Mouse (Mus musculus) spleen, embryonic (tissue): Measurements from ENCODE around the gene Dpy30.

ENCODE experiments used
- CTCF ChIA-PET: fragments of 350-600 bp; sonication (Branson Sonifier 250); formaldehyde crosslinking; loops from one replicate; lab custom pipeline; 2022; lab: Charles Lee

Gene Dpy30

DNA sequence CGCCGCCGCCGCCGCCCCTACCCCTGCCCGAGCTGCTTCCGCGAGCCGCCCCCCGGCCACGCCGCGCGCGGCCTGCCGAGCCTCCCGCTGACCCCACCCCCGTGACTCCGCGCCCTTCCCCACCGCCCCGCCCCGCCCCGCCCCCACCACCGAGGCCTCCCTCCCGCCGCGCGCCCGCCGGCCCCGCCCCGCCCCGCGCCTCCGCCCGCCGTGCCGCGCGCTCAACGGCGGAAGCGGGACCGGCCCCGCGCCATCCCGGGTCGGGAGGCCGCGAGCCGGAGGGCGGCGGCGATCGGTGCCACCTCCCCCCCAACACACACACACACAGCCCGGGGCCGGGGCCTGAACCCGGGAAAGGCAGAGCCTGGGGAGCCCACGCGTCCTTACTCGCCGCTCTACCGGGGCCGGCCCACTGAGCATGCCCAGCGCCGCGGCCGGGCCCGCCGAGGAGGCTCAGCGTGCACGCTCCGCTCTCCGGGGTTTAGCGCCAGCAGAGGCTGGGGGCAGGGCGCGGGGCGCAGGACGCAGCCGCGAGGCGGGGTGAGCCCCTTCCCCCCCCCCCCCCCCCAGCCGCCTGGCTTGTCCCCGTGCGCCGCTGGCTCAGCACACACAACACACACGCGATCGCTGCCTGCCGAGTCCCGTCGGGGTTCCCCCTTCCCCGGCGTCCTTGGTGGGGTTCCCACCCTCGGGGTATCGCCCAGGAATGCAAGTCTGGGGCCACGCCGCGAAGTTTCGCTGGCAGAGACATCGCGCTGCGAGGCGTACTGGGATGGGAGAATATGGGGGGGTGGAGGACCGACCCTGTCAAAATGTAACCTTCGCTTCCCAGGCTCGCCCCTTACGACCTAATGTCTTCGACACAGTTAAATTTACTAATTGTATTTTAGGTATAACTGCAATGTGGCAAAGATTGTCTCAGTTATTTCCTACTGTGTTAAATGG is 28.4 kb downstream of the Dpy30 start, which contains the start of gene Memo1:
Gene Memo1 (minus strand): TSS at position 496 of the 945 bp plus-strand sequence.
- CTCF ChIA-PET = no interaction called here

DNA sequence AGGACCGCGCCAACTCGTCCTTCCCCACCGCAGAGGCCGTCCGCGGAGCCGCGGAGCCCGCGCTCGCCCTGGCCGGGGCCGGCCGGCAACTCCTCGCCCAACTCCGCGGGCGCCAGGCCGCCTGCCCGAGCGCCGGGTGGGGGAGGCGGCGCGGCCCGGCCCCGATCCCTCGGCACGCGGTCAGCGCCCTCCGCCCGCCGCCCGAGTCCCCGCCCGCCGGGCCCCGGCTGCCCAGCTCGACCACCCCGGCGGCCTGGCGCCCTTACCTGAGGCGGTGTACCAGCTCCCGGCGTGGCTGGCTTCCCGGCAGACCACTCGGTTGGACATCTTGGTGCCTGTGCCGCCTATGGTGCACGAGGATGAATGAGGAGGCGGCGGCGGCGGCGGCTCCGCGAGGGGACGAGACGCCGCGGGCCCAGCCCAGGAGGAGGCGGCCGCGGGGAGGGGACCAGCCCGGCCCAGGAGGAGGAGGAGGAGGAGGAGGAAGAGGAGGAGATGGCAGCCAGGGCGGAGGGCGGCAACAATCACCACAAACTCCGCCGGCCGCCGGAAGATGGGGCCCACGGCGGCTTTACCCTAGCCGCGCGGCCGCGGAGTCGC is 29.2 kb downstream of the Dpy30 start:
- CTCF ChIA-PET = no interaction called here

DNA sequence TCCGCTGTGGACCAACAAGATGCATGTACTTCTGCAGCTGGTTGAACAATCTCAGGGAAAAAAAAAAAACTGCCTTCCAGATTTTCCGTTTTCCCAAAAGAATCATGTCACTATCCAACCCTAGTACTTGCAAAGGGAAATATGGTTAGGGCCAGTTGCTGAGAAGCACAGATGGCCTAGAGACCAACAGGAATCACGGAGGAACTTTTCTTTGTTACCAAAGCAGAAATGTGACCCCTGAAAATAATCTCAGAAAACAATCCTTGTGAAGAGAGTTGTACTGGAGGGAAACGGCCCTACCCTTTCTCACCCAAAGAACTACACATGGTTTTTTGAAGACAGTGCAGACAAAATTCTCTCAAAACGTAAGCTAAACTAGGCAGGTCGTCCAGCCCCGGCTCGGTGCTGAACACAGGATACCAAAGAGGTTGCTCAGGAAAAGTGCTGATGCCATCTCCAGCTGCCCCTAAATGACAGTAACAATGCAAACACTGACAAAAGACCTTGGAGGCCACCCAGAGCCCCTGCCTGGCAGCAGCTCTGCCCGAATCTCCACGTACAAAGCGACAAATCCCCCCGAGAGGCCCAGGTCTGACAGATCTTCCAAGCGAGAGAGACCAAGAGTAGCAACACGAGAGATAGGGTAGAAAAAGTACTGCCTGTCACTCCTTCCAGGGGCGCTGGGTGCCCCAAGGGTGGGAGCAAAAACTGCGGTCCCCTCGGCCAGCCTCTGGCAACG is 29.9 kb downstream of the Dpy30 start:
- CTCF ChIA-PET = interaction anchor here (0.6 kb wide), 2 partner anchors 337 to 1380 kb away, joined by 3 to 10 read pairs; no protein-coding TSS in a partner anchor

DNA sequence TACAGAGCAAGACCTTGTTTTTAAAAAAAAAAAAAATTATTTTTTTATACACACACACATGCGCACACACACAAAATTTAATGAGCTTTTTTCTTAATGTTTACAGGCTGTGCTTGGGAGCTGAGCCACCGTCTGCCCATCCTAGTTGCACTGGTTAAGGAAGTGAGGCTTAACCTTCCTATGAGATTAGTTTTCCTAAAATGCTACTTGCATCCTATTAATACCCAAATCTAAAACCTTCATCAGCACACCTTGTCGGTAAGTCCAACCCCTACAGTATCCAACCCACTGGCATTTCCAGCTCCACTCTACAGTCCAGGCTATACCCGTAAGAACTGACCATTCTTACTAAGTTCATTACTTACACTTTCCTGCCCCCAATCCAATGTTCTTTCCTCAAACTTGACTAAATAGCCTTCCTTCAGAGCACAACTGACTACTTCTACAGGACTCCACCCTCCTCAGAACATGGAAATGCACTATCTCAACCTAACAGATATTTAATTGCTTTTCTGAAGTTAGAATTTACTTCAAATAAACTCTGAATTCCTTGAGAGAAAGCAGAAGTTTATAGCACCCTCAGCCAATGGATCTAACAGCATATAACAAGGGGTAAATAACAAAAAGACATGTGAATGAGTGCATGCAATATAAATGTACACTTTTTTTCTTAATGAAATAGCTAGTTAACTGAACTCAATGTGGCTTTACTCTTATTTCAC is 31.9 kb downstream of the Dpy30 start:
- CTCF ChIA-PET = interaction anchor here (0.6 to 0.7 kb wide), 3 partner anchors 13 to 24 kb away, joined by 3 to 9 read pairs (median 3); no protein-coding TSS in a partner anchor

DNA sequence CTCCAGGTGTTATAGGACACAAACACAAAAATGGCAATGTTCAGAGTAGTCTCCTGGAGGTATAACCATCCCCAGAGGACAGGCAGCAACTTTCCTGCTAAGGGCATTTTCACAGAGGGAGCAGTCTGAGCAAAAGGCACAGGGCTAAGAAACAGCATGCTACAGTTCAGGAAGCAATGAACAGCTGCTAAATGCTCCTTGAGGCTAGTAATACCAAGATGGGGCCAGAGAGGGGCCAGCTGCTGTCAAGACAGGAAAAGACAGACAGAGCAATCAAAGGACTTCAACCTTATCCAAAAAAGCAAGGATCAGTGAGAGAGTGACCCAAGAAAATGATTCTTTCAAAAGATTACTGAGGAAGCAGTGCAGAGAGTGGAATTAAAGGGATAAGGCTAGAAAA is 32.9 kb downstream of the Dpy30 start:
- CTCF ChIA-PET = interaction anchor here (0.6 kb wide), 2 partner anchors 18 to 23 kb away, joined by 3 to 9 read pairs; no protein-coding TSS in a partner anchor

DNA sequence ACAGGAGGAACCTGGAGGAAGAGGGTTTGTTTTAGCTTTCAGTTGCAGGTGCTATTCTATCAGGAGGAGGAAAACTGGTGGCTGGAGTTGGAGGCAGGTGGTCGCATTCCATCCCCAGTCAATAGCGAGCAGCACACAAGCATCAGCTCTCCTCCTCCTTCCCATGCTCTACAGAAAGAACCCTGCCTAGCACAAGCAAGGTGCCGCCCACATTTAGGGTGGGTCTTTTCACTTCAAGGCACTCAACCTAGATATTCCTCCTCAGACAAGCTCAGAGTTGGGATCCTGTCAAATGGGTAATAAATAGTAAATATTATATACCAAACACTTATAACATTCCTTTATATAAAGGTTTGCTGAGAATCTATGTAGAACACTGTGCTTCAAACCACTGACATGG is 33.5 kb downstream of the Dpy30 start:
- CTCF ChIA-PET = no interaction called here

DNA sequence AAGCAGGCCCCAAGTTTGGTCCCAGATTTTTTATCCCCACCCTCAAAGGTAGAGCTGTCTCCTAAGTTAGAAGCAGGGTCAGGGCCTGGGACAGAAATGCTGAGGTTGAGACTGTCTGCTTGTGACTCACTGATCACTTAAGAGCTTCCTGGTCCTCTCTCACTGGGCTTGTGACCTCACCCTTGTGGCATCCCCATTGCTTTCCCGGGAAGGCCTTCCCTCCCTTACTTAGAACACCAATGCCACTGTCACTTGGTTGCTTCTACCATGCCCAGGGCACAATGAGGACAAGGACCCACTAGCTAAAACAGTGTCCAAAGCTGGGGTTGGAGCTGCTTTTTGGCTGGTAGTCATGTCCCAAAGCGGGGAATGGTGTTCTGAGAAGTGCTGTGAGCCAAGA is 35.1 kb downstream of the Dpy30 start:
- CTCF ChIA-PET = interaction anchor here (0.5 kb wide), 1 partner anchor 15 kb away, joined by 4 read pairs; no protein-coding TSS in a partner anchor

DNA sequence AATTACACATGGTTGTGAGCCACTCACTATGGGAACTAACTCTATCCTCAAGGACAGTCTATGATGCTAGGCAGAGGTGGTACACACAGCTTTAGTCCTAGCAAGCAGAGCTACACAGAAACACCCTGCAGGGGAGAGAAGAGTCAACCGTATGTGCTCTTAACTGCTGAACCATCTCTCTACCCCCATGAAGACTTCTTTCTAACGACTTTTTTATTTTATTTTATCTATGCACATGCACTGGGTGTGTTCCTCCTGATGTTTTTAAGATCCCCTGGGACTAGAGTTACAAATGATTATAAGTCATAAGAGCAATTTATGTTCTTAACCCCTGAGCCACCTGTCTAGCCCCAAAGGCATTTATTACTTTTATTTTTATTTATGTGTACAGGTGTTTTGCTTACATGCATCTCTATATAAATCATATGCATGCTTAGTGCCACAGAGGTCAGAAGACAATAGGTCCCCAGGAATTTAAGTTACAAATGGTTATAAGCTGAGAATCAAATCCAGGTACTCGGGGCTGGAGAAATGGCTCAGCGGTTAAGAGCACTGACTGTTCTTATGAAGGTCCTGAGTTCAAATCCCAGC is 37.5 kb downstream of the Dpy30 start:
- CTCF ChIA-PET = no interaction called here

DNA sequence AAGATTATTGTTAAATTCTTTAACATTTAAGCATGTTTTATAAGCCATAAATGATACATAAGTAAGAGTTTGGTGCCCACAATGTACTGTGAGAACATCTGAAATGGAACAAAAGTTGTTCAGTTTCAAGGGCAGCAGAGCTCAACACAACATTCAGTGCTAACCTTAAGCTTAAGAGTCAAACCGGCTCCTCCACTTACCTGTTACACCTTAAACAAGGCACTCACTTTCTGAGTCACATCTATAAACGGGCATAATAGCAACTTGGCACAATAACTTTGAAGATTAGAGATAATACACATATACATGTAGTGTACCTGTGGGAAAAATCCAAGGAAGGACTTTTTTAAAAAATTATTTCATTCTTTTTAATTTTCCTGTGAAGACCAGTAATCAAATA is 38.0 kb downstream of the Dpy30 start:
- CTCF ChIA-PET = no interaction called here

DNA sequence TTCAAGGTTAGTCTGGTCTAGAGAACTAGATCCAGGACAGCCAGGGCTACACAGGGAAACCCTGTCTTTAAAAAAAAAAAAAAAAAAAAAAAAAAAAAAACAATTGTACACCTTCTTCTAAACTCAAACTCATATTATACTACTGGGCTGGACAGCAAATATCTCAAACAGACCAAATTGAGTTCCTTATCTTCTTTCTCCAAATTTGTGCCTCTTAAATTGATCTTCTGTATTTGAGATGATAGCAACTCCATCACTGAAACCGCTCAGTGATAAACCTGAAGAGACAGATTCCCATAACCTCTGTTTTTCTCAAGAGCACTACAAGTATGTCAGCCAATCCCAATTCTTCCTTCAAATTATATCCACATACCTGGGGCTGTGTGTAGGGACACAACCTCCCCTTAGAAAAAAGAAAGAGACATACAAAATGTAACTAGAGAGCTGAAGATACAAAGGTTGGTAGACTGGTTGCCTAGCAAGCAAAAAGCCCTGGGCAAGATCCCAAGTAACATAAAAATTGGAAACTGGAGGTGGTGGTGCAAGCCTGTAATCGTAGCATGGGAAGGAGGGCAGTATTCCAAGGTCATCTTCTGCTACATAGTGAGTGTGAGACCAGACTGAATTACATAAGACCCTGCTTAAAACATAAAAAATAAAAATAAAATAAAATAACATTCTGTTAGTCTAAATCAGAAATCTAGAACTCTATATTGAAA is 39.2 kb downstream of the Dpy30 start:
- CTCF ChIA-PET = no interaction called here

DNA sequence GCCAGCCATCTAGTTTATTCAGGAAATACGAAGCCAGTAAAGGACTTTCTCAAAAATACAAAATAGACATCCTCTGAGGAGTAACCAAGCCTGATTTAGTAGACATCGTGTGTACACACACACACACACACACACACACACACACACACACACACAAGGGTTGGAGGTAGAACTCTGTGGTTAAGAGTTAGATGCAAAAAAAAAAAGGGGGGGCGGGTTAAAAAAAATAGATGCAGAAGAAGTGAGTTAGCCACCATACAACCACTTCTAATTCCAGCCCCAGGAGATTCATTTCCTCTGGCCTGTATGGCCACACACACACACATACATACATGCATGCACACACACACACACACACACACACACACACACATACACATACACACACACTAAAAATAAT is 41.7 kb downstream of the Dpy30 start:
- CTCF ChIA-PET = no interaction called here

DNA sequence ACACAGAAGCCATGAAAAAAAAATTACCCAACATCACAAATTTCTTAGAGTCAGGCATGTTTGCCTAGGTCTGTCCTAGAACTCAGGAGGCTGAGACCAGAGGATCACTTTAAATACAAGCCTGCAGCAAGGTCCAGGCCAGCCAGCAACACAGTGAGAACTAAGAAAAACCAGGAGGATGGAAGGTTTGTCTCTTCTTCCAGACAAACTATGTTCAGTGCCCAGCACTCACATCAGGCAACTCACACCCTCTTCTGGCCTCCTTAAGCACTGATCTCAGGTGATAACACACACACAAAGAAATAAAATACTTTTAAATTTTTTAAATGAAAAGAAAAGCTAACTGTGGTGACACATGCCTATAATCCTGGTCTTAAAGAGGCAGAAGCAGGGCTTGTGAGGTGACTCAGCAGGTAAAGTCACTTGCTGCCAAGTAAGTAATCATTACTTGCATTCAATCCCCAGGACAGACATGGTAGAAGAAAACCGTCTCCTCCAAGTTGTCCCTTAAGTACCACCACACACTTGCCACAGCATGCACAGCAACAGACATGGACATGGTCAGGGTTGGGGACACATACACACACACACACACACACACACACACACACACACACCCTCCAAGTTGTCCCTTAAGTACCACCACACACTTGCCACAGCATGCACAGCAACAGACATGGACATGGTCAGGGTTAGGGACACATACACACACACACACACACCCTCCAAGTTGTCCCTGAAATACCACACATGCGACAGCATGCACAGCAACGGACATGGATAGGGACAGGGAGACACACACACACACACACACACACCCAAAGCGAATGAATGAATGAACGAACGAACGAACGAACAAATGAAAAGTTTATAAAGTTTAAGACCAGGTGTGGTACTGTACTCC is 44.5 kb downstream of the Dpy30 start:
- CTCF ChIA-PET = interaction anchor here (0.7 kb wide), 2 partner anchors 13 to 59 kb away, joined by 3 read pairs; no protein-coding TSS in a partner anchor

DNA sequence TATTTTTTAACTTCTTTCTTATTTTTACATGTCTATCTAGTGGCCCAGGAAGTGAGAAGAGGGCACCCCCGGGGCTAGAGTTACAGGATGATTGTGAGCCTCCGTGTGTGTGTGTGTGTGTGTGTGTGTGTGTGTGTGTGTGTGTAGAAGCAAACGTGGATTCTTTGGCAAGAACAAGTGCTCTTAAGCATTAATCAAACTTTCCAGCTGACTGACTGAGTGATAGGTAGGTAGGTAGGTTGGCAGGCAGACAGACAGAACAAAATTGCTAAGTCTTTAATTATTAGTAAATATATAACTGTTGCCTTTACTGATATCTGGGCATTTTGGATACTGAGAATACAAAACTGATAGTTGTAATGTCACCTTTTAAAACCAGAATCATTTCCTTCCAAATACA is 49.3 kb downstream of the Dpy30 start:
- CTCF ChIA-PET = interaction anchor here (0.6 kb wide), 1 partner anchor 14 kb away, joined by 4 read pairs; no protein-coding TSS in a partner anchor

DNA sequence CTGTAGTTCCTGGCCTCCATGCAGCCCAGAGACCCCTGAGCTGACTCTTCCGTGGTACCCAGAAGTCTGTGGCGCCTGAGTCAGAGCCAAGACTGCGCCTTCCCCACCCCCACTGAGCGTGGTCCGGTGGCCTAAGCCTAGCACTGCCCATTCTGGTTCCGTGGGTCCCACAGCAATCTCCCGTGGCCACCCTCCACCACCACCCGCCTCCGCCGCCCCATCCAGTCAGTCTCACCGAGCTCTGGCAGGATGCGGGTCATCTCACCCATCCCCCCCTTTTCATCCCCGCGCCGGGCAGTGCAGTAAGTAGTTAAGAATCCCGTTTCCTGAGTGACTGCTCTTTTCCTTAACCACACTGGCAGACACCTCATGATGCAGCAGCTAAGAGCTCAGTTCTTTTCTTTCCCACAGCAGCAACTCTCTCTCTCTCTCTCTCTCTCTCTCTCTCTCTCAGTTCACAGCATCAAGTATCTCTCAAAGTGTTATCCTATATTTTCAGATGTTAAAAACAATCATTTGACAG is 51.0 kb downstream of the Dpy30 start:
- CTCF ChIA-PET = interaction anchor here (0.6 kb wide), 1 partner anchor 40 kb away, joined by 4 read pairs; no protein-coding TSS in a partner anchor

DNA sequence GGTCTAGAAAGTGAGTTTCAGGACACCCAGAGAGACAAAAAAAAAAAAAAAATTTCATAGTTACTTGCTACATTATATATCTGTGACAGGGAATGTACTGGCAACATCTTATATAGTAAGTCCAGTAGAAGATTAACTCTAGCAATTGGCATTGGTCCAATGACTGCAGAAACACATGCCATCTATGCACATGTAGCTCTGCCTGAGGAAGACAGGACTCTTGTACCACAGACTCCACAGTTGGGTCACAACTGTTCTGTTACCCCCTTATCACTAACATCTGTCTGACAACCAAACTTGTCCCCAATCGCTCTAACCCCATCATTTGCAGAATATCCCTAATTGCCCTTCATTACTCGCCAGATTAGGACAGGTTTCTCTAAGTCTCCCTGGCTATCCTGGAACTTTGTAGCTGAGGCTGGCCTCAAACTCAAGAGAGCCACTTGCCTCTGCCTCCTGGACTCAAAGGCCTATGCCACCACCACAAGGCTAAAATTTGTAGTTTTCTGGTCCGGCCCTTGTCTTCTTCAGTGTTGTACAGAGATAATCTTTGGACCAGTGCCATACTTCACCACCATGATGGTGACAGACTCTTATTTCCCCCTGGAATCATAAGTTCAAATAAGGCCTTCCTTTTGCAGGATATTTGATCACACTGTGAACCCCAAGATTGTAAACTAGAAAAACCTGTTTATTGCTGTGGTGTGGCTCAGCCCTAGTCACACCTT is 52.0 kb downstream of the Dpy30 start:
- CTCF ChIA-PET = no interaction called here

DNA sequence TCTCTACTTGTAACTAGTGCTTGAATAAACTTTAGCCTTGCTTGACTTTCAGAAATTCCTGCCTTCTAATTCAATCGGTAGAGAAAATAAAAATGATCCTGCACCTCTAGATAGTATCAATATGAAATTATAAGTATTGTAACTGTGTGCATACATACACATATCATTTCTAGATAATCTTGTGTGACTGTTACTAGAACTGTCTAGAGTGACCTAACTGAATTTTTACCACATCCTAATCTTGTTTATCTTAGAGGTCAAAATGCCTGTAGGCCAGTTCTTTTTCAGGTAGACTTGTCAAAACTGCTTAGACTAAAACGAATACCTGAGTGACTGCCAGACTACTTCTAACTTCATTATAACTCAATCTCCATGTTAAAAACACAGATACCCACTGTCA is 53.5 kb downstream of the Dpy30 start:
- CTCF ChIA-PET = no interaction called here

DNA sequence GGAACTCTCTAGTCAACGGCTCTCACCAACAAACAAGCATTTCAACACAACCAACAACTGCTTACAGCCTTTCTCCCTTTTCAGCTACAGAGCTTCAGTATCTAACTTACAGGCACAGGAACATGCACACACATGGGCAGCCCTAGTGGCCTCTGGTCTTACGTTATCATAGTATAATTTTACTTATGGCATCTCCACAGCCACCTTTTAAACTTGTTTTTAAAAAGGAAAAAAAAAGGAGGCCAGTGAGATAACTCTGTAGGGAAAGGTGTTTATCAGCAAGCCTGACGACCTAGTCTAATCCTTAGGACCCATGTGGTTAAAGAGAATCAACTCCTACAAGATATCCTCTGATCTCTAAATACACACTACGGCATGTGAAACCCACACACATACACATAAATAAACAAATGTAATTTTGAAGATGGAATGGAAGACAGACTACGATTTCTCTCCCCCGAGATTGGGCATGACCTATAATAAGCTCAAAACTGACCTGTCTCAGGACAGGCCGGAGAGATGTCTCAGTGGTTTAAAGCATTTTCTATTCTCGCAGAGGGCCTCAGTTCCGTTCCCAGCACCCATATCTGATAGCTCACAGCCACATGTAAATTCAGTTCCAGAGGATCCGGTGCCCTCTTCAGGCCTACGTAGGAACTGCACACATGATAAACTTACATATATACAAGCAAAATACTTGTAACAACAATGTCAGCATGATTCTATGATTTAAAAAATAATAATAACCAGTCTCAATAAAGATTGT is 56.1 kb downstream of the Dpy30 start:
- CTCF ChIA-PET = interaction anchor here (0.6 to 0.7 kb wide), 2 partner anchors 24 to 27 kb away, joined by 3 read pairs; no protein-coding TSS in a partner anchor
